Mouse (Mus musculus): ENCODE data around the gene Ctsf.

Ctsf gene

DNA sequence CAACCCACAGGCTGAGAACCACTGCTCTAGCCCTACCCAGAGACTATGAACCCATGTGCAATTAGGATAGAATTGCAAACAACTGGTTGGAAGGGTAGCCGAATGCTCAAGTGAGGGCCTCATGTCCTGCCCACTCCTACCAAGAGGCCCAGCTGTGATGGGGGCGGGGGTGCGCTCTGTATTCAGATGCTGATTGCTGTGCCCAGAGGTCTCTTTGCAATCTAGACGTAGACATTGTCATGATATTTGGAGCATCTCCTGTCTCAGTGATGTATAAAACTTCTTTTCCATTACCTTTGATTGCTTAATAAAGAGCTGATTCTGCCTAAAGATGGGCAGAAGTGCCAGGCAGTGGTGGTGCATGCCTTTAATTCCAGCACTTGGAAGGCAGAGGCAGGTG lies 5.1 kb upstream of the Ctsf start:
- DNase-seq (ENCODE audit: low read depth, low spot score), result peak; percentile 95

DNA sequence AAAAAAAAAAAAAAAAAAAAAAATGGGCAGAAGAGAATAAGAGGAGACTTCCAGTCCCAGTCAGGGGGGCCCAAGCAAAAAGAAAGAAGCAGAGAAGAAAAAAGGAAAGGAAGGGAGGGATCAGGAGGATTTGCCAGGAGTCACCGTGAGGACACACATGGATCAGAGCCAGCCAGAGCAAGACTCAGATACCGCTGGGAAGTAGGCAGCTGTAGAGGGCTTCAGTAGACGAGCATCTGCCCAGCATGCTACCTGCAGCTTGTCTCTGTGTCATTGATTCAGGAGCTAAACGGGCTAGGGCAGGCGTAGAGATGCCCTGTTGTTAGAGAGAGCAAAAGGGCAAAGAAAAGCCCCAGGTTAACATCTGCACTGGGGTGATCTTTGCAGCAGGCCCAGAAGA lies 4.6 kb upstream of the Ctsf start:
- DNase-seq (ENCODE audit: low read depth, low spot score), result peak; percentile 75

GRCm38 (mm10) chr19:4855470-4855820 lies 515 bp downstream of the Ctsf start:
- no peak for DNase-seq (ENCODE audit: low read depth, low spot score)

DNA sequence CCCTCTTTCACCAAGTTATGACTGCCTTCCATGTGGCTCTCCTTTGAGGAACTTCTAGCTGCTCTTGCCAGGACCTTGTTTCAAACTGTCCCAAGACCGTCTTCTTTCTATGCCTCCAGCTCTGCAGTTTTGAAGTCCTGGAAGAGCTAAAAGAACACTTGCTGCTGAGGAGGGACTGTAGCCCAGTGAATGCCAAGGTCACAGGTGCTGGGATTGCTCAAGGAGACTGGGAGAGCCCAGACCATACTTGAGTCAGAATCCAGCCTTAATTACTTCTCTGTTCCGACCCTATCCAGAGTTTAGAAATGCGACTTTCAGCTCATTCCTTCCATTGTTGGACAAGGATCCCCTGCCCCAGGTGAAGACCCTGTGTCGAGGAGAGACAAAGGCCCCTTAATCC lies 1.0 kb downstream of the Ctsf start:
- no peak for DNase-seq (ENCODE audit: low read depth, low spot score)

DNA sequence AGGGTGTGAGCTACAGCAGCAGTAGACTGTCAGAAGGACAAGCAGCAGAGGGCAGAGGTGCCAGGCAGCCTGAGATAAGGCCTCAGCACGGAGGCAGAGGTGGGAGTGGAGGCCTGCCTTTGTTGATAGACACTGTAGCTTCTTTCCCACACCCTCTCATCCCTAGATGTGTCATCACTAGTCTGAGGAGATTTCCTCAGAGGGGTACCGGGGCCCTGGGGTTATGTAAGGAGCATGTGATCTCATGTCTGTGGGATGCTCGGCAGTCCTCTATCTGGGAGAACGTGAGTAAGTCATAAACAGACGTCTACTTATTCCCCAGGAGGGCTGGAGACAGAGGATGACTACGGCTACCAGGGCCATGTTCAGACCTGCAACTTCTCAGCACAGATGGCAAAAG lies 4.2 kb downstream of the Ctsf start:
- no peak for DNase-seq (ENCODE audit: low read depth, low spot score)

- DNase-seq (ENCODE audit: low read depth, low spot score), result no peak
Observed at GRCm38 (mm10) chr19:4863048-4863447, 8.1 kb downstream of the Ctsf start.

DNA sequence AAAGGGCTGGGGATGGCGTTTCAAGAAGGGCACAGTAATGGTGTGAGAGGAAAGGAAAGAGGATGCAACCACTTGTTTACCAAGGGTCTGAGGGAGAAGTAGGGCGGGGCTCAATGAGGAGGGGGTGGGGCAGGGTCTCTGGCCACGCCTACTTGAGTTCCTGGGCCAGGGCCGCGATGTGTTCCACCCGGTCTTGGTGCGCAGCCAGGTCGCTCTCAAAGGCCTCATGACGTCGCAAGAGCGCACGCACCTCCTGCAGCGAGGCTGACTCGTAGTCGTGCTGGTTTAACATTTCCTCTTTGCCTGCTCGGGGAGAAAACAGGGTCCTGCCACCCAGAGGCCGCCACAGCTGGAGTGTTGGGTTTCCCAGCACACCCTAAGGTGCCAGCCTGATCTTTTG lies 10.2 kb downstream of the Ctsf start:
- peak; percentile 90 for DNase-seq (ENCODE audit: low read depth, low spot score)

- peak; percentile 54 for DNase-seq (ENCODE audit: low read depth, low spot score)
Observed at GRCm38 (mm10) chr19:4874613-4875012, 19.7 kb downstream of the Ctsf start.

GRCm38 (mm10) chr19:4876241-4876640 lies 21.3 kb downstream of the Ctsf start:
- no peak for DNase-seq (ENCODE audit: low read depth, low spot score)

- no peak for DNase-seq (ENCODE audit: low read depth, low spot score)
Observed at GRCm38 (mm10) chr19:4876755-4877154, 21.8 kb downstream of the Ctsf start.

GRCm38 (mm10) chr19:4877785-4878184 lies 22.9 kb downstream of the Ctsf start, which contains the start of gene Actn3:
Gene Actn3 (minus strand): TSS chr19:4877909.
- DNase-seq (ENCODE audit: low read depth, low spot score), result no peak

DNA sequence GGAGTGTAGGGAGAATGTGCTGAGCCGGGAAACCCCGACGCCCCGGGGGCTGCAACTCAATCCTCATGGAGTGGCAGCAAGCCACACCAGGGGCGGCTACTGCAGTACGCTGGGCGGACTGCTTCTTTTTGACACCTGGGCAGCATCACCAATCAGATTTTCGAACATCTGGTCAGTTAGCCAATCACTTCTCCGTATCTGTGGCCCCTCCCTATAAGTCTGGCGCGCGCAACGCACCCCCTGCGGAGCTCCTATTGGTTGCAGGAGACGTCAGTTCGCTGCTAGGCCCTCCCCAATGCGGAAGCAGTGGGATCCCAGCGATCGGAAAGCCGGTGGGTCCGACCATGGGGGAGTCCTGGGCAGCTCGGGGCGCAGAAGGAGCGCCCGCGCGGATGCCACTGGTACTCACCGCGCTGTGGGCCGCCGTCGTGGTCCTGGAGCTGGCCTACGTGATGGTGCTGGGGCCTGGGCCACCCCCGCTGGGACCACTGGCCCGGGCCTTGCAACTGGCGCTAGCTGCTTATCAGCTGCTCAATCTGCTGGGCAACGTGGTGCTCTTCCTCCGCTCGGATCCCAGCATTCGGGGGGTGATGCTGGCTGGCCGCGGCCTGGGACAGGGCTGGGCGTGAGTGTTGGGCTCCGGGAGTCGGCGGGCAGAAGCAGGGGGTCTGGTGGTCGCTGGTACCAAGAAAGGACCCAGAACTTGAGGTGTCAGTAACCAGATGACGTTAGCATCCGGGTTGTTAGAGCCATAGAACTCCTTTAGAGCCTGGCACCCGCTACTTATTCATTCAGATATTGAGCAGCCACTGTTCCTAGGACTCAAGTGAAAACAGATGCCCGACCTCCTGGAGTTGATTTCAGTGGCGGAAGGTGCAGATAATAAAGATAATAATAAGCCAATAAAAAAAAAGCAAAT lies 23.7 kb downstream of the Ctsf start, which contains the start of gene Zdhhc24:
Gene Zdhhc24 (plus strand): TSS at position 264 of the 919 bp plus-strand sequence.
- peak; percentile 98 for DNase-seq (ENCODE audit: low read depth, low spot score)

GRCm38 (mm10) chr19:4879324-4879703 lies 24.4 kb downstream of the Ctsf start:
- DNase-seq (ENCODE audit: low read depth, low spot score), result no peak

- DNase-seq (ENCODE audit: low read depth, low spot score), result no peak
Observed at GRCm38 (mm10) chr19:4883961-4884360, 29.0 kb downstream of the Ctsf start.

DNA sequence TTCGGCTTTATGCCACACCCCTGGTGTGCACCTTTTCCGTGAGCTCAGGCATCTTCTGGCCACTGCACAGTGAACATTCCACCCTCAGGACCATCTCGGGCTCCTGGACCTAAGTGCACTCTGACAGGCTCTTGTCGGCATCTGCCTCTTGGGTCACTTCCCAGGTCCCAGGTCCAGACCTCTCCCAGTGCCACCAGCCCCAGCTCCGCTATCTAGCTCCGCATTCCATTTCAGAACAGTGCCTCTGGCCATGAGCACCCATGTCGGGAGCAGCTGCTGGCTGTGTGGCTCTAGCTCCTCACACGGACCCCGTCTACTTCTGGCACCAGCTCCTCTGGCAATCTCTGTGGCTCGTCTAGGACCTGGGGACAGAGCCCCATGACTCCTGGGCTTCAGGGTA lies 34.9 kb downstream of the Ctsf start:
- no peak for DNase-seq (ENCODE audit: low read depth, low spot score)

GRCm38 (mm10) chr19:4891798-4892197 lies 36.9 kb downstream of the Ctsf start:
- no peak for DNase-seq (ENCODE audit: low read depth, low spot score)

- peak; percentile 95 for DNase-seq (ENCODE audit: low read depth, low spot score)
Observed at GRCm38 (mm10) chr19:4896780-4897520, 42.0 kb downstream of the Ctsf start.

DNA sequence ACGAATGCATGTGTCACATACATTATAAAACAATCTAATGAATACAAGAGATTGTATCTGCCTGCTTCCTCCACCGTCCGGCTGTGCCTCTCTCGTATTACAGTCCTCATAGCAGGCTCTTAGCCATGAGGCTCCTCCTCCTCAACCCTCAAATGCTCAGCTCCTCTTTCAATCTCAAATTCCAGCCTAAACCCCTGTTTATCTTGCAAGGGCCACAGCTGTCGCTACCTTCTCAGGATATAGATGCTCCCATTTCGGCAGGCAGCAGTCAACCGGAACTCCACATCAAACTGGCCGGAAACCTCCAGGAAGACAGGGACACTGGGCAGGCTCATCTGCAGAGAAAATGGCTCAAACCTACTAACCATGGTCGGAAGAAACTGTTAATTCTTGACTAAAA lies 44.0 kb downstream of the Ctsf start:
- DNase-seq (ENCODE audit: low read depth, low spot score), result no peak

DNA sequence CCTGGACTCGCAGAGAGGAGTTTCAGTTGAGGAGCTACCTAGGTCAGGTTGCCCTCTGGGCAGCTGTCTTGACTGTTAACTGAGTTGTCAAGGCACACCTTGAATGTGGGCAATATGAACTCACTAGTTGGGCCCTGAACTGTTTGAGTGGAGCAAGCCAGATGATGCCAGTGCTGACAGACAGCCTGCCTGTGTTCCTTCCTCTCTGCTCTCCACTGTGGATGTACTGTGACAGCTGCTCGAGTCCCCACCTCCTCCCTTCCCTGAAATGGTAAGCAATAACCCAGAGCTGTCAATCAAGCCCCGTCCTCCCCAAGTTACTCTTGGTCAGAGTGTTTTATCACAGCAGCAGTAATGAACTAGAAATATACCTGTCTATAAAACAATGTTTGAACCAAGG lies 45.0 kb downstream of the Ctsf start:
- no peak for DNase-seq (ENCODE audit: low read depth, low spot score)

GRCm38 (mm10) chr19:4905979-4906794 lies 51.3 kb downstream of the Ctsf start, which contains the start of gene Bbs1:
Gene Bbs1 (minus strand): TSS chr19:4906628.
- peak; percentile 81 for DNase-seq (ENCODE audit: low read depth, low spot score)

GRCm38 (mm10) chr19:4908107-4908506 lies 53.2 kb downstream of the Ctsf start:
- DNase-seq (ENCODE audit: low read depth, low spot score), result peak; percentile 80

GRCm38 (mm10) chr19:4909376-4909775 lies 54.4 kb downstream of the Ctsf start:
- no peak for DNase-seq (ENCODE audit: low read depth, low spot score)
